In genomic region chr8:69954213-69954612, GRCm38 (mm10) we compare ENCODE assay signal across 29 mouse cellular contexts. TPM values are rescaled to one million over a fixed set of nuclear protein-coding genes. Genes with fewer than 3 reads are reported as not detected.
DNase-seq lines count a peak whose midpoint lies in the region; ATAC-seq and TF ChIP-seq lines count a peak whose summit lies in the region.
"Had no signal": no experiment of that assay in that cellular context is flagged by ENCODE, and none has a peak within 500 bp of the region (broad histone marks: within the 10 kb centered on the region; RNA-seq: fewer than 3 reads in every experiment).

No protein-coding gene starts in this region.

- no peak overlapping the region for H3K4me2 ChIP-seq in kidney, embryonic 14.5 days (replicated peaks; ENCODE audit: low read depth, low read length)
- no peak overlapping the region for H3K4me2 ChIP-seq in liver, embryonic 13.5 days
- no peak overlapping the region for H3K4me2 ChIP-seq in liver, postnatal 0 days (ENCODE audit: low read depth, low read length)
- H3K4me2 ChIP-seq: forebrain, embryonic 13.5 days; hindbrain, embryonic 15.5 days; limb, embryonic 12.5 days; lung, embryonic 15.5 days; midbrain, embryonic 15.5 days; neural tube, embryonic 15.5 days; stomach, embryonic 15.5 days had no signal

- intact Hi-C loops in gastrocnemius, postnatal 14 days (cut with DNase I; ENCODE audit: low total_unique reads): no loop called here

- H3K27ac ChIP-seq in kidney, embryonic 14.5 days (ENCODE audit: low read depth, low read length): no peak overlapping the region
- 0 out of 2 replicates have a peak overlapping the region, but pooled peaks have one; percentile 10 for H3K27ac ChIP-seq in liver, embryonic 13.5 days
- no peak overlapping the region for H3K27ac ChIP-seq in liver, postnatal 0 days (ENCODE audit: low read depth)
- H3K27ac ChIP-seq: forebrain, embryonic 13.5 days; heart, embryonic 10.5 days; hindbrain, embryonic 15.5 days; limb, embryonic 12.5 days; liver, embryonic 14.5 days; lung, embryonic 15.5 days; midbrain, embryonic 10.5 days; midbrain, embryonic 15.5 days; neural tube, embryonic 15.5 days; stomach, embryonic 15.5 days had no signal

- H3K4me3 ChIP-seq in kidney, embryonic 14.5 days (ENCODE audit: low read length): no peak overlapping the region
- no peak overlapping the region for H3K4me3 ChIP-seq in liver, embryonic 13.5 days (replicated peaks)
- no peak overlapping the region for H3K4me3 ChIP-seq in liver, postnatal 0 days (ENCODE audit: low read depth, low read length)
- H3K4me3 ChIP-seq: forebrain, embryonic 13.5 days; heart, embryonic 10.5 days; hindbrain, embryonic 15.5 days; limb, embryonic 12.5 days; lung, embryonic 15.5 days; midbrain, embryonic 10.5 days; midbrain, embryonic 15.5 days; neural tube, embryonic 15.5 days; stomach, embryonic 15.5 days had no signal

- peak; percentile 15 to 16 for DNase-seq in gastrocnemius, adult 8-10 months (ENCODE audit: low spot score in 2 of 2)
- DNase-seq in gastrocnemius, postnatal 14 days: no peak
- DNase-seq in kidney, postnatal 36 days: no peak
- no peak for DNase-seq in liver, embryonic 13.5 days
- DNase-seq in liver, postnatal 0 days: no peak
- DNase-seq: adrenal gland, postnatal 25 days; B cell, adult 2 months; cerebellum, adult 11-12 months; cerebellum, postnatal 10 days; kidney, postnatal 10 days; retina, postnatal 1 day; right cerebral cortex, postnatal 14 days; thymus, adult 18-20 months; thymus, postnatal 25 days had no signal

- no peak overlapping the region for H3K9ac ChIP-seq in kidney, embryonic 14.5 days (ENCODE audit: low read depth, low read length)
- no peak overlapping the region for H3K9ac ChIP-seq in liver, embryonic 13.5 days
- H3K9ac ChIP-seq in liver, postnatal 0 days (replicated peaks): no peak overlapping the region
- H3K9ac ChIP-seq: forebrain, embryonic 13.5 days; hindbrain, embryonic 15.5 days; limb, embryonic 12.5 days; liver, embryonic 14.5 days; lung, embryonic 15.5 days; midbrain, embryonic 15.5 days; neural tube, embryonic 15.5 days; stomach, embryonic 15.5 days had no signal

- WGBS in kidney, embryonic 14.5 days: 44% methylated on average over 4 of the region's 4 CpGs
- 69% methylated on average over 4 of the region's 4 CpGs for WGBS in liver, embryonic 13.5 days (ENCODE audit: insufficient replicate concordance)
- 62% methylated on average over 4 of the region's 4 CpGs for WGBS in liver, postnatal 0 days (ENCODE audit: insufficient replicate concordance)

- no peak for TF ChIP-seq CTCF in liver, postnatal 0 days (IDR thresholded peaks at IDR 0.05; ENCODE audit: low read depth)

- no peaks in the 10 kb centered on the region for H3K9me3 ChIP-seq in kidney, embryonic 14.5 days (ENCODE audit: control insufficient read depth, low read length)
- H3K9me3 ChIP-seq in liver, embryonic 13.5 days (replicated peaks): no peaks in the 10 kb centered on the region
- no peaks in the 10 kb centered on the region for H3K9me3 ChIP-seq in liver, postnatal 0 days (ENCODE audit: low read length)
- H3K9me3 ChIP-seq: forebrain, embryonic 13.5 days; heart, embryonic 10.5 days; hindbrain, embryonic 15.5 days; limb, embryonic 12.5 days; lung, embryonic 15.5 days; midbrain, embryonic 10.5 days; midbrain, embryonic 15.5 days; neural tube, embryonic 15.5 days; stomach, embryonic 15.5 days had no signal

- peaks cover 4% of the 10 kb centered on the region; the same call in 1 of the 2 replicates for H3K4me1 ChIP-seq in kidney, embryonic 14.5 days (ENCODE audit: control insufficient read depth, insufficient read depth, low read length)
- H3K4me1 ChIP-seq in liver, embryonic 13.5 days (replicated peaks): peaks cover 84% of the 10 kb centered on the region
- H3K4me1 ChIP-seq in liver, postnatal 0 days (ENCODE audit: insufficient read depth): peaks cover 30% of the 10 kb centered on the region
- H3K4me1 ChIP-seq: hindbrain, embryonic 15.5 days; limb, embryonic 12.5 days; midbrain, embryonic 15.5 days had no signal

- H3K36me3 ChIP-seq in kidney, embryonic 14.5 days (ENCODE audit: control insufficient read depth, insufficient read depth, low read length): peaks cover 11% of the 10 kb centered on the region; the same call in 1 of the 2 replicates
- peaks cover 14% of the 10 kb centered on the region for H3K36me3 ChIP-seq in liver, embryonic 13.5 days
- no peaks in the 10 kb centered on the region for H3K36me3 ChIP-seq in liver, postnatal 0 days (replicated peaks; ENCODE audit: insufficient read depth, low read length)
- H3K36me3 ChIP-seq: hindbrain, embryonic 15.5 days; midbrain, embryonic 15.5 days; neural tube, embryonic 15.5 days; stomach, embryonic 15.5 days had no signal

- TF ChIP-seq EP300 in liver, postnatal 0 days (IDR thresholded peaks at IDR 0.05; ENCODE audit: low read depth): no peak

- H3K27me3 ChIP-seq in kidney, embryonic 14.5 days (ENCODE audit: control insufficient read depth, insufficient read depth, low read length): no peaks in the 10 kb centered on the region
- no peaks in the 10 kb centered on the region for H3K27me3 ChIP-seq in liver, embryonic 13.5 days
- H3K27me3 ChIP-seq in liver, postnatal 0 days (ENCODE audit: insufficient read depth, low read length): no peaks in the 10 kb centered on the region
- H3K27me3 ChIP-seq: forebrain, embryonic 13.5 days; hindbrain, embryonic 15.5 days; limb, embryonic 12.5 days; lung, embryonic 15.5 days; midbrain, embryonic 15.5 days; neural tube, embryonic 15.5 days; stomach, embryonic 15.5 days had no signal

- ATAC-seq in kidney, embryonic 14.5 days (ENCODE audit: low FRiP score, low TSS enrichment): peak; percentile 78
- ATAC-seq in liver, embryonic 13.5 days (ENCODE audit: low read depth): no peak
- no peak for ATAC-seq in liver, postnatal 0 days
- ATAC-seq: forebrain, embryonic 13.5 days; midbrain, embryonic 15.5 days had no signal

RNA-seq across cellular contexts. Expression of gene Gatad2a, which starts 42.0 kb away (rescaled TPM):
- total RNA-seq in gastrocnemius, adult 8-10 months (2022): 10 to 100 TPM; 20.5 to 26.4 (median 25.2) TPM
- 10 to 100 TPM; 31.0 to 35.1 TPM for total RNA-seq in gastrocnemius, postnatal 14 days (2021)
- 42.1 and 59.0 TPM in 2 replicates for polyA plus RNA-seq in kidney, embryonic 14.5 days (2014; fragmentation: Nextera tagmentation; extraction: Ambion mirVana)
- 27.1 and 27.8 TPM in 2 replicates for polyA plus RNA-seq in liver, embryonic 13.5 days (2015; fragmentation: Nextera tagmentation; extraction: Ambion mirVana)
- polyA plus RNA-seq in liver, postnatal 0 days (2015; fragmentation: Nextera tagmentation; extraction: Ambion mirVana): 19.5 and 20.7 TPM in 2 replicates

RNA-seq across cellular contexts. Expression of gene Yjefn3, which starts 51.7 kb away (rescaled TPM):
- total RNA-seq in gastrocnemius, adult 8-10 months (2022): 10 to 100 TPM in 3 of 4 experiments, 1 to 10 TPM in 1; 8.2 to 10.8 (median 10.5) TPM
- total RNA-seq in gastrocnemius, postnatal 14 days (2021): 10 to 100 TPM in 1 of 2 experiments, 1 to 10 TPM in 1; 7.8 to 10.2 TPM
- 1.7 and 3.3 TPM in 2 replicates for polyA plus RNA-seq in kidney, embryonic 14.5 days (2014; fragmentation: Nextera tagmentation; extraction: Ambion mirVana)
- polyA plus RNA-seq in liver, embryonic 13.5 days (2015; fragmentation: Nextera tagmentation; extraction: Ambion mirVana): 0.74 and 0.81 TPM in 2 replicates
- 0.72 and 0.89 TPM in 2 replicates for polyA plus RNA-seq in liver, postnatal 0 days (2015; fragmentation: Nextera tagmentation; extraction: Ambion mirVana)
- total RNA-seq: granulocyte monocyte progenitor cell, adult 5-6 weeks; hematopoietic stem cell, adult 5-6 weeks; megakaryocyte progenitor cell, adult 5-6 weeks had no signal

RNA-seq across cellular contexts. Expression of gene Ndufa13, which starts 51.9 kb away (rescaled TPM):
- 100 to 1,000 TPM; 248 to 328 (median 285) TPM for total RNA-seq in gastrocnemius, adult 8-10 months (2022)
- total RNA-seq in gastrocnemius, postnatal 14 days (2021): 100 to 1,000 TPM; 265 to 294 TPM
- polyA plus RNA-seq in kidney, embryonic 14.5 days (2014; fragmentation: Nextera tagmentation; extraction: Ambion mirVana): 192 and 272 TPM in 2 replicates
- 109 and 114 TPM in 2 replicates for polyA plus RNA-seq in liver, embryonic 13.5 days (2015; fragmentation: Nextera tagmentation; extraction: Ambion mirVana)
- polyA plus RNA-seq in liver, postnatal 0 days (2015; fragmentation: Nextera tagmentation; extraction: Ambion mirVana): 152 TPM in 2 replicates

RNA-seq across cellular contexts. Expression of gene Tssk6, which starts 52.2 kb away (rescaled TPM):
- total RNA-seq in gastrocnemius, adult 8-10 months (2022): not detected
- total RNA-seq in gastrocnemius, postnatal 14 days (2021): under 1 TPM in 1 of 2 experiments, not detected in 1; 0.31 TPM
- 2.7 and 5.1 TPM in 2 replicates for polyA plus RNA-seq in kidney, embryonic 14.5 days (2014; fragmentation: Nextera tagmentation; extraction: Ambion mirVana)
- polyA plus RNA-seq in liver, embryonic 13.5 days (2015; fragmentation: Nextera tagmentation; extraction: Ambion mirVana): 2.4 and 2.5 TPM in 2 replicates
- polyA plus RNA-seq in liver, postnatal 0 days (2015; fragmentation: Nextera tagmentation; extraction: Ambion mirVana): 1.3 and 1.7 TPM in 2 replicates
- total RNA-seq: left cerebral cortex, adult 18-20 months had no signal

Comparison
In these comparisons a context has a peak if more than half of its experiments do, and no peak if none do; other contexts are left out.
1. DNase-seq: peak in gastrocnemius, adult 8-10 months (2 of 2); none in gastrocnemius, postnatal 14 days (single experiment), kidney, postnatal 36 days (0 of 2), liver, embryonic 13.5 days (single experiment) and liver, postnatal 0 days (single experiment).